Mouse (Mus musculus): ENCODE data around the gene Celf2. TPM values are rescaled to one million over a fixed set of nuclear protein-coding genes. Genes with fewer than 3 reads are reported as not detected.

Gene Celf2
- polyA plus RNA-seq, 1 experiment: 17.4 TPM

DNA sequence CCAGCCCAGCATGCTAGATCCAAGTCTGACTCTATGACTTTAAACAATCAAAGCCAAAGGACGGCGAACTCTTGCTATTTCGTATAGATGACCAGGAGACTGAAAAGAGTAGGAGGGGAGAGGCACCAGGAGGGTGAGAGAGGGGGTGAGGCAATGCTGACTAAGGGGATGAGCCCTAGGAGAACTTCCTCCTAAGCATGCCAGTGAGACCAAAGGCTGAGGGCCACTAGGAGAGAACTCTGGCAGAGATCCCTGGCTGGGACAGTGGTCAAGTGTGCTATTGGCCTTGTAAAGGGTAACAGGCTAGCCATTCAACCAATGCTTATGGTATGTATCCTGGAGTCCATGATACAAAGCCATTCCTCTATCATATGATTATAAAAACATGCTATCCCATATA, 778.5 kb downstream of the Celf2 start:
- no peak overlapping the region for H3K4me3 ChIP-seq (ENCODE audit: control insufficient read depth, low read depth, low read length)
- no peak for TF ChIP-seq CTCF (IDR thresholded peaks at IDR 0.05; ENCODE audit: control insufficient read depth, insufficient read depth, insufficient replicate concordance, low read depth, low read length)
- TF ChIP-seq POLR2A (IDR thresholded peaks at IDR 0.05; ENCODE audit: control insufficient read depth, low read depth, low read length): no peak
- no peak overlapping the region for H3K27ac ChIP-seq (ENCODE audit: control insufficient read depth, insufficient read depth, low read depth, low read length)
- H3K27me3 ChIP-seq (ENCODE audit: control insufficient read depth, insufficient read depth, low read length): no peaks in the 10 kb centered on the region
- no peaks in the 10 kb centered on the region for H3K4me1 ChIP-seq (ENCODE audit: control insufficient read depth, insufficient read depth, low read length)
- H3K36me3 ChIP-seq (ENCODE audit: control insufficient read depth, insufficient read depth, low read length): no peaks in the 10 kb centered on the region

DNA sequence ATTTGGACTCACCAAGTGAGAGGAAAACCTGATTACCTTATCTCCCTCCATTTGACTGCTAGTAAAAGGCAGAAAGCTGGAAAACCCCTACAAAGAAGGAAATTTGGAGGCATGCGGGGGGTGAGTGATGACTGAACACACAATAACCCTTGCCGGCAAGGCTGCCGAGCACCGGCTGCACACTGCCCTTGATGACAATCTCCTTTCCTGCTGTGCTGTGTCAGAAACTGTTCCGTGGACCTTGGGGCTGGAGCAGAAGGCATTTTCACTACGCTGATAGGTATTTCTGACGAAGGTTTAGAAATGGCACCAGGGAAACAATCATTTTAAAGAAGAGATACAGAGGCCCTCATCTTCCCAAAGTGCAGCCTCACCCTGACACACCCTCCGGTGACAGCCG, 779.4 kb downstream of the Celf2 start:
- Histone ChIP-seq H3K4me3 (ENCODE audit: control insufficient read depth, low read depth, low read length) (no peak overlapping the region), H3K27ac (ENCODE audit: control insufficient read depth, insufficient read depth, low read depth, low read length) (no peak overlapping the region), H3K27me3 (ENCODE audit: control insufficient read depth, insufficient read depth, low read length) (no peaks in the 10 kb centered on the region), H3K36me3 (ENCODE audit: control insufficient read depth, insufficient read depth, low read length) (no peaks in the 10 kb centered on the region), H3K4me1 (ENCODE audit: control insufficient read depth, insufficient read depth, low read length) (no peaks in the 10 kb centered on the region)
- no peak for TF ChIP-seq POLR2A (IDR thresholded peaks at IDR 0.05; ENCODE audit: control insufficient read depth, low read depth, low read length)
- TF ChIP-seq CTCF (IDR thresholded peaks at IDR 0.05; ENCODE audit: control insufficient read depth, insufficient read depth, insufficient replicate concordance, low read depth, low read length): no peak

DNA sequence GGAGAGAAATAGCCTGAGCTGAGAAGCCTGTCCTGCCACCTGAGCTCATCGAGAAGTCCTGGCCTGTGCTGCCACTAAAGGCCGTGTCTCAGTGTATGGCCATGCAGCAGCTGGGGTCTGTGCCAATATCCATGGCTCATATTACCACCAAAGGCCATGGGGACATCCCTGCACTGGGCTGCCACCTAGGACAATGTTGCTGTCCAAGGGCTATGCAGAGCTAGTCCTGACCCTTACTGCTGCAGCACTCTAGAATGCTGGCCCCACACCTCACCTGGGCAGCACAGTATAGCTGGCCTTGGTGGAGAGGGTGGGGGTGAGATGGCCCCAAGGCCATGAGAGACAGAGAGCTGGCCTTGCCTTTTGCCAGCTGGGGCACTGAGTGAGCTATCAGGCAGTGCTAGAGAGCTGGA, 780.5 kb downstream of the Celf2 start:
- Histone ChIP-seq H3K27ac (ENCODE audit: control insufficient read depth, insufficient read depth, low read depth, low read length) (no peak overlapping the region), H3K27me3 (ENCODE audit: control insufficient read depth, insufficient read depth, low read length) (no peaks in the 10 kb centered on the region), H3K36me3 (ENCODE audit: control insufficient read depth, insufficient read depth, low read length) (no peaks in the 10 kb centered on the region), H3K4me3 (ENCODE audit: control insufficient read depth, low read depth, low read length) (no peak overlapping the region), H3K4me1 (ENCODE audit: control insufficient read depth, insufficient read depth, low read length) (no peaks in the 10 kb centered on the region)
- TF ChIP-seq POLR2A (IDR thresholded peaks at IDR 0.05; ENCODE audit: control insufficient read depth, low read depth, low read length): no peak
- no peak for TF ChIP-seq CTCF (IDR thresholded peaks at IDR 0.05; ENCODE audit: control insufficient read depth, insufficient read depth, insufficient replicate concordance, low read depth, low read length)

DNA sequence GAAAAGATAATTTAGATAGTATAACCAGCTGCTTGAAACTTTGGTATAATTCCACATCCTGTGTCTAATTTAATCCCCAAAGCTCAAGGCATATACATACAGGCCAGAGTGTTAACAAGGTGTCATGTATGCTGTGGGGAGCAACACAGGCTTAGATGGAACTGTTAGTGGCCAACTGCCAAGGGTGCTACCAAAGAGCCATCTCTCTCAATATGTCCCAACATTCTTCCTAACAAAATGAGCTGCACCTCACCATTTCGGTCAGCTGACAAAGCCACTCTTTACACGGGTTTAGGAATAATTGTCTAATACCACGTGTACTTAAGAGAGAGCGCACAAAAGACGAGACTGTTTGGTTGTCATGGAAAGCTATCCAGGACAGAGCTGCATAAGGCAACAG, 782.0 kb downstream of the Celf2 start:
- H3K36me3 ChIP-seq (ENCODE audit: control insufficient read depth, insufficient read depth, low read length): no peaks in the 10 kb centered on the region
- TF ChIP-seq POLR2A (IDR thresholded peaks at IDR 0.05; ENCODE audit: control insufficient read depth, low read depth, low read length) (no peak), CTCF (IDR thresholded peaks at IDR 0.05; ENCODE audit: control insufficient read depth, insufficient read depth, insufficient replicate concordance, low read depth, low read length) (no peak)
- no peak overlapping the region for H3K4me3 ChIP-seq (ENCODE audit: control insufficient read depth, low read depth, low read length)
- no peak overlapping the region for H3K27ac ChIP-seq (ENCODE audit: control insufficient read depth, insufficient read depth, low read depth, low read length)
- H3K27me3 ChIP-seq (ENCODE audit: control insufficient read depth, insufficient read depth, low read length): no peaks in the 10 kb centered on the region
- no peaks in the 10 kb centered on the region for H3K4me1 ChIP-seq (ENCODE audit: control insufficient read depth, insufficient read depth, low read length)

DNA sequence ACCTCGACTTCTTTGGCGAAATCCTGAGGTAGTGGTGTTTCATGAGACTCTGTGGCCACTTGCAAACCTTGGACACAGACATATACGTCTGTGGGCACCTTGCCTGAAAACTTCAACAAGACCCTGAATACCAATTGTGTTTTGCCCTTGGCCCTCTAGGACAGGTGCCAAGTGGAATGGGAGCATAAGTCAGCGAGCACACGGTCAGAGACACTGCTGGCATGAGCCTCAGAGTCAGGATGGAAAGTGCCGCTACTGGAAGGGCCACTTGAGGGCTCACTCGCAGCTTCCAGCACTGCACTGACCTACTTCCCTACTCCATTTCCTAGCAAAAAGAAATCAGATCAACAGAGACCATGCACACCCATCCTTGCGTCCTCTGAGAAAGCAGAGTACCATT, 783.3 kb downstream of the Celf2 start:
- Histone ChIP-seq H3K4me3 (ENCODE audit: control insufficient read depth, low read depth, low read length) (no peak overlapping the region), H3K4me1 (ENCODE audit: control insufficient read depth, insufficient read depth, low read length) (peaks cover 10% of the 10 kb centered on the region), H3K27me3 (ENCODE audit: control insufficient read depth, insufficient read depth, low read length) (no peaks in the 10 kb centered on the region), H3K27ac (ENCODE audit: control insufficient read depth, insufficient read depth, low read depth, low read length) (no peak overlapping the region), H3K36me3 (ENCODE audit: control insufficient read depth, insufficient read depth, low read length) (no peaks in the 10 kb centered on the region)
- TF ChIP-seq CTCF (IDR thresholded peaks at IDR 0.05; ENCODE audit: control insufficient read depth, insufficient read depth, insufficient replicate concordance, low read depth, low read length) (peak; percentile 23; the same call in 1 of the 2 replicates), POLR2A (IDR thresholded peaks at IDR 0.05; ENCODE audit: control insufficient read depth, low read depth, low read length) (no peak)

DNA sequence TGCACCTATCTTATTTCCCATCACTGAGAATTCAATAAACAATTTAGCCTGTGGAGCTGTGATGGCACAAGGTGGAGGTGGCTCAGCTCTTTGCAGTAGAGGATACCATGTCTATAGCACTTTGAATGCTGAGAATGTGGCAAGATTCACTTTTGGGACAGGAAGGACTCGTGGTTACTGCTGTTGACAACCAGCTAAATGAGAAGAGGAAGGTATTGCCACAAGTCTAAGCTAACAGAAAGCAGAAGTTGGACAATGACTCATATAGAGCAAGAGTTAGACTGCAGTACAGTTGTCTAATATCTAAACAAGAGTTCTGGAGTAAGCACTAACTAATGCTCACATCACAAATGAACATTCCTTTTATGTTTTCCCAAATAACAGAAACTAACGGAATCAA, 785.8 kb downstream of the Celf2 start:
- Histone ChIP-seq H3K4me3 (ENCODE audit: control insufficient read depth, low read depth, low read length) (no peak overlapping the region), H3K27ac (ENCODE audit: control insufficient read depth, insufficient read depth, low read depth, low read length) (no peak overlapping the region), H3K27me3 (ENCODE audit: control insufficient read depth, insufficient read depth, low read length) (no peaks in the 10 kb centered on the region), H3K4me1 (ENCODE audit: control insufficient read depth, insufficient read depth, low read length) (peaks cover 12% of the 10 kb centered on the region), H3K36me3 (ENCODE audit: control insufficient read depth, insufficient read depth, low read length) (no peaks in the 10 kb centered on the region)
- no peak for TF ChIP-seq POLR2A (IDR thresholded peaks at IDR 0.05; ENCODE audit: control insufficient read depth, low read depth, low read length)
- no peak for TF ChIP-seq CTCF (IDR thresholded peaks at IDR 0.05; ENCODE audit: control insufficient read depth, insufficient read depth, insufficient replicate concordance, low read depth, low read length)

DNA sequence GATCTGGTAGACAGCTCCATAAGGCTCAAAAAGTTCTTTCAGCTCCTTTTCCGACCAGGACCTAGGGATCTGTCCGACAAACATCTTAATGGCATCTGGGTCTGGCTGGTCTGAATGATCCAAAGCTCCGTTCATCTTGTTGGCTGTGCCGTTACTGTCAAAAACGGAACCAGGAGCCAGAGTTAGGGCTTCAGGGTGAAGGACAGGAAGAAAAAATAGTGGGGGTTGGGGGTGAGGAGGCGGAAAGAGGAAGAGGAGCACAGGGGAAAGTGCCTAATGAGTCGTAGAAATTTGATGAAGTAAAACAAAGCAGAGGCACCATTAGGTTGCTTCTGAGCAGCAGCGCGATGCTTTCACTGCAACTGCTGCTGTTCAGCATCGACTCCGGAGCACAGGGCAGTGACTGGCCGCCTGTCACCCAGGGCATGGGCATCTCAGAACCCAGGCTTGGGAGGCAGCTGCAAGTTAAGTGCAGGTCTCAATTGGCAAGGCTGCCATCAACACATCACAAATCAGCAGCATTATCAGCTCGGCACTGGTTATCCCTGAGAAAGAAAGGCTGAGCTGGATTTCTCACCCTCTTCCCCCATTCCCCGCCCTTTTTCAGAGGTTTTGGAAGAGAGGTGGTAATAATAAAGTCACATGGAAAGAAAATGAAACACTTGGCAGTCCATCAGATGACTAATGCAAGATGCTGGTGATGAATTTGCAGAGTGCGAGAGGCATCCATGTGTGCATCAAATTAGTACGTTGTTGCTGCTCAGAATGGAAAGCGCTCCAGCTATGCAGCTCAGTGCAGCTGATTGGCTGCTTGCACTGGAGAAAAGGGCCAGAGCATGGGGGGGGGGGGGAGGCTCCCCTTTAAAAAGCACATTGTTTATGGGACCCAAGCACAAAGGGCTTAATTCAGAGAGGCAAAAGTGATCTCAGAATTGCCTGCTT, 787.6 kb downstream of the Celf2 start:
- TF ChIP-seq CTCF (IDR thresholded peaks at IDR 0.05; ENCODE audit: control insufficient read depth, insufficient read depth, insufficient replicate concordance, low read depth, low read length): no peak
- TF ChIP-seq POLR2A (IDR thresholded peaks at IDR 0.05; ENCODE audit: control insufficient read depth, low read depth, low read length): no peak
- peaks cover 12% of the 10 kb centered on the region for H3K4me1 ChIP-seq (ENCODE audit: control insufficient read depth, insufficient read depth, low read length)
- H3K27ac ChIP-seq (ENCODE audit: control insufficient read depth, insufficient read depth, low read depth, low read length): 0 out of 2 replicates have a peak overlapping the region, but pooled peaks have one; percentile 30
- H3K4me3 ChIP-seq (ENCODE audit: control insufficient read depth, low read depth, low read length): peak overlapping the region; percentile 66
- H3K36me3 ChIP-seq (ENCODE audit: control insufficient read depth, insufficient read depth, low read length): no peaks in the 10 kb centered on the region
- H3K27me3 ChIP-seq (ENCODE audit: control insufficient read depth, insufficient read depth, low read length): no peaks in the 10 kb centered on the region
